Mouse (Mus musculus) urinary bladder, postnatal 4 days (tissue): ENCODE measurements around the gene Mrfap1.

ENCODE experiments used
- DNase-seq, 2 experiments: peaks; one replicate each; pipeline ENCODE4 v3.0.0; 2021 to 2022; ENCODE audit warnings: low spot score in 2 of 2

Mrfap1 gene

GRCm38 (mm10) chr5:36796296-36797014 is at the start of gene Mrfap1:
Gene Mrfap1, minus strand, starts transcription at chr5:36796772.
- peak; percentile 92 to 94 for DNase-seq

- DNase-seq = no peak
These were observed 47.9 kb upstream of the Mrfap1 start for GRCm38 (mm10) chr5:36844490-36844889.

GRCm38 (mm10) chr5:36841701-36842100 is 45.1 kb upstream of the Mrfap1 start:
- DNase-seq = no peak

- DNase-seq = no peak
These were observed 43.5 kb upstream of the Mrfap1 start for GRCm38 (mm10) chr5:36840092-36840491.

GRCm38 (mm10) chr5:36839602-36840001 is 43.0 kb upstream of the Mrfap1 start:
- no peak for DNase-seq

- no peak for DNase-seq
These were observed 42.5 kb upstream of the Mrfap1 start for GRCm38 (mm10) chr5:36839032-36839431.

GRCm38 (mm10) chr5:36835933-36836332 is 39.4 kb upstream of the Mrfap1 start:
- DNase-seq = peak in 1 of 2 experiments; percentile 80

GRCm38 (mm10) chr5:36831272-36831671 is 34.7 kb upstream of the Mrfap1 start:
- no peak for DNase-seq

GRCm38 (mm10) chr5:36829913-36830879 is 33.6 kb upstream of the Mrfap1 start, which contains the start of gene Man2b2:
Gene Man2b2, minus strand, starts transcription at chr5:36830653.
- DNase-seq = peak; percentile 83 to 93

GRCm38 (mm10) chr5:36829098-36829497 is 32.5 kb upstream of the Mrfap1 start:
- no peak for DNase-seq

GRCm38 (mm10) chr5:36822907-36823306 is 26.3 kb upstream of the Mrfap1 start:
- no peak for DNase-seq

GRCm38 (mm10) chr5:36820142-36820541 is 23.6 kb upstream of the Mrfap1 start:
- no peak for DNase-seq

- DNase-seq = no peak
These were observed 23.2 kb upstream of the Mrfap1 start for GRCm38 (mm10) chr5:36819742-36820141.

GRCm38 (mm10) chr5:36817738-36818137 is 21.2 kb upstream of the Mrfap1 start:
- DNase-seq = no peak

GRCm38 (mm10) chr5:36814554-36814953 is 18.0 kb upstream of the Mrfap1 start:
- no peak for DNase-seq

GRCm38 (mm10) chr5:36811413-36811812 is 14.8 kb upstream of the Mrfap1 start:
- no peak for DNase-seq

- DNase-seq = no peak
These were observed 14.1 kb upstream of the Mrfap1 start for GRCm38 (mm10) chr5:36810634-36811033.

- no peak for DNase-seq
These were observed 12.6 kb upstream of the Mrfap1 start for GRCm38 (mm10) chr5:36809123-36809522.

GRCm38 (mm10) chr5:36807106-36807505 is 10.5 kb upstream of the Mrfap1 start:
- no peak for DNase-seq

GRCm38 (mm10) chr5:36797291-36797690 is 719 bp upstream of the Mrfap1 start:
- no peak for DNase-seq

- peak; percentile 65 to 73 for DNase-seq
These were observed 801 bp downstream of the Mrfap1 start for GRCm38 (mm10) chr5:36795647-36796295.

- DNase-seq = no peak
These were observed 4.7 kb downstream of the Mrfap1 start for GRCm38 (mm10) chr5:36791861-36792260.
